Mouse (Mus musculus): ENCODE measurements around the gene Rtn4rl2. TPM values are rescaled to one million over a fixed set of nuclear protein-coding genes. Genes with fewer than 3 reads are reported as not detected.
A peak's percentile ranks its signal among the peaks of the same experiment; 100 is the strongest.

The Rtn4rl2 gene
- polyA plus RNA-seq, 1 experiment from 2014 or later, result 0.10 TPM

GRCm38 (mm10) chr2:84885084-84886055, 1.1 kb downstream of the Rtn4rl2 start:
- DNase-seq (ENCODE audit: low spot score), result no peak

GRCm38 (mm10) chr2:84884611-84885010, 1.9 kb downstream of the Rtn4rl2 start:
- no peak for DNase-seq (ENCODE audit: low spot score)

GRCm38 (mm10) chr2:84883942-84884341, 2.6 kb downstream of the Rtn4rl2 start:
- DNase-seq (ENCODE audit: low spot score), result no peak

GRCm38 (mm10) chr2:84883530-84883929, 3.0 kb downstream of the Rtn4rl2 start:
- DNase-seq (ENCODE audit: low spot score), result no peak

- DNase-seq (ENCODE audit: low spot score), result no peak
These were observed 3.4 kb downstream of the Rtn4rl2 start for GRCm38 (mm10) chr2:84883084-84883483.

GRCm38 (mm10) chr2:84882606-84883005, 3.9 kb downstream of the Rtn4rl2 start:
- no peak for DNase-seq (ENCODE audit: low spot score)

DNA sequence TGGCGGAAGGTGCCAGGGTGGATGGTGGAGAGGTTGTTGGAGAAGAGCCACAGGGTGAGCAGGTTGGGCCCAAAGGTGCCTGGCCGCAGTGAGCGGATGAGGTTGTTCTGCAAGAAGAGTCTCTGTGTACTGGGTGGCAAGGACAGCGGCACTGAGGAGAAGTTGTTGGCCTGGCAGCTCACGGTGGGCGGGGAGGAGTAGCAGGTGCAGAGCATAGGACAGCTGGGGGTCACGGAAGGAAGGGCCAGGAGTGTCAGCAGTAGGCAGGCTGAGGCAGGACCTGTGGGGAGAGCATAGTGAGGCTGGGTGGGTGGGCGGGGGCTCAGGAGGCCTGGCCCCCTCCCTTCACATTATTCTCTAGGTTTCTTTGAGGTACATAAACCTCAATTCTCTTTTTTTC, 5.9 kb downstream of the Rtn4rl2 start:
- no peak for DNase-seq (ENCODE audit: low spot score)

DNA sequence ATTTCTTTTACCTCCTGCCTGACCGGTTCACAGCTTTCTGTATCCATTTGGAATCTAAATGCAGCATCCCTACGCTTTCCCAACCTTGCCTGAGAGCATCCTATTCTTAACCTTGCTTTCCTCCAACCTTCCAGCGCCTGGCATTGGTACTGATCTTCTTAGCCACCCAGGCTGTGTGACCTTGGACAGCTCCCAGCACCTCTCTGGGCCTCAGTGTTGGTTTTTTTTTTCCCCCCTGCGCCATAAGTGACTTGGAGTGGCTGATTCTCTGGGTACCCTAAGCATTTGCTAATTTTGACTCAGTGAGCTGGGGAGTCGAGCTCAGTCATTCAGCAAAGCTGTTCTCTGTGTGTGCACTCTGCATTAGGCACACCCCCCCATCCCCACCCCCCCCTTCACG, 10.7 kb downstream of the Rtn4rl2 start:
- DNase-seq (ENCODE audit: low spot score), result no peak

DNA sequence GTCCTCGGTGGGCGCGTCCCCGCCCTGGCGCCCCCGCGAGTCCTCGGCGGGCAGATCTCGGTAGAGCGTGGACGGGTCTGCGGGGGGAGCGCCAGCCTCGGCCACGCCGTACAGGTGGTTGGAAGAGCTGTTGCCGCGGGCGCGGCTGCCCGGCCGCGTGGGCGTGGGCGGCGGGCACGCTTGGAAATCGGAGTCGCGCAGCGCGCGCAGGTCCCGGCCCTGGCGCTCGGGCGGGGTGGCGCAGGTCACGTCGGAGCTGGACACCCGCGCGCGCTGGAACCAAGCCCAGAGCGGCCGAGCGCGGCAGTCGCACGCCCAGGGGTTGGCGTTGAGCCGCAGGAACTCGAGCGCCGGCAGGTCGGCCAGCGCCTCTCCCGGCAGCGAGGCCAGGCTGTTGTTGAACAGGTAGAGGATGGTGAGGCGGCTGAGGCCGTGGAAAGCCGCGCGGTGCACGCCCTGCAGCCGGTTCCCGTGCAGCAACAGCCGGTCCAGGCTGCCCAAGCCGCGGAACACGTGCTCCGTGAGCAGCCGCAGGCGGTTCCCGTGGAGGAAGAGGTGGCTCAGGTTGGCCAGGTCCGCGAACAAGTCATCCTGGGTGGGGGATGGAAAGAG, 14.3 kb downstream of the Rtn4rl2 start:
- no peak for DNase-seq (ENCODE audit: low spot score)

DNA sequence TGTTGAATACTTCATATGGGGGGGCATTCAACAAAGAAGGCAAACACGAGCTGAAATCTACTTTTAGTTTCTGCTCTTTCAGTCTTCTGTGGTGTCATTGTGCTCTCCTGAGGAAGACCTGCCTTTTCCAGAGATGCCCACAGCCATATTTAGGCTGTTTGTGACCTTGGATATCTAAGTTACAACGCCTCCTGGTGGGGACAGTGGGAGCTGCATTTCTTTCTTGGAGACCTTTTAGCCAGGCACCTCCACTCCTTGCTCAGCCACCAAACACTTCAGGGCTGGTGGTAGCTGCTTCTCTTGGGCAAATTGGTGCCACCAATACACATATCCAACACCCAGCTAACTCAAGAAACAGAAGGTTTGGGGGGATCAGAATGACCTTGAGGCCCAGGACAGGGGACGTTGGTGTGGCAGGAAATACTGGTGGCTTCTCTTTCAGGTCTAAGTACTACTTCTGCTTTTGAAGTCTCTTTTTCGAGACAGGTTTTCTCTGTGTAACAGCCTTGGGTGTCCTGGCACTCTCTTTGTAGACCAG, 15.8 kb downstream of the Rtn4rl2 start:
- DNase-seq (ENCODE audit: low spot score), result peak; percentile 51

- no peak for DNase-seq (ENCODE audit: low spot score)
These were observed 17.5 kb downstream of the Rtn4rl2 start for GRCm38 (mm10) chr2:84868977-84869376.

DNA sequence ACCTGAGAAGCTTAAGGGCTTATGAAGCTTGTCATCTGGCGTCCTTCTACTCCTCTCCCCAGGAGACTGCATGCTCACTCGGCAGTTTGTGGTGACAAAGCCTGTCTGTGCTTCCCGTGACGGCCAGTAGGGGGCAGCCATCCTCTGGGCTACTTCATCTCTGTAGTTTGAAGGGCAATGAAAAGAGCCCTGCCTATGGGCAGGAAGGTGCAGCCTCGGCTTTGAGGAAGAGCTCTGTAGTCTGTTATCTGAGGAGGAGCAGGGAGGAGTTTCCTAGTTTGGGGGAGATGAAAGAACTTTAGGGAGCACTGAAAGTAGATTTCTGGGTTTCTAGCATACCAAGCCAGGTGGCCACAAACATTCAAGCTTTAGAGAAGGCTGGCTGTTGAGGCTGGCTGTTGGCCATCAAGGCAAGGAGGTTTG, 18.0 kb downstream of the Rtn4rl2 start:
- DNase-seq (ENCODE audit: low spot score), result peak; percentile 85

DNA sequence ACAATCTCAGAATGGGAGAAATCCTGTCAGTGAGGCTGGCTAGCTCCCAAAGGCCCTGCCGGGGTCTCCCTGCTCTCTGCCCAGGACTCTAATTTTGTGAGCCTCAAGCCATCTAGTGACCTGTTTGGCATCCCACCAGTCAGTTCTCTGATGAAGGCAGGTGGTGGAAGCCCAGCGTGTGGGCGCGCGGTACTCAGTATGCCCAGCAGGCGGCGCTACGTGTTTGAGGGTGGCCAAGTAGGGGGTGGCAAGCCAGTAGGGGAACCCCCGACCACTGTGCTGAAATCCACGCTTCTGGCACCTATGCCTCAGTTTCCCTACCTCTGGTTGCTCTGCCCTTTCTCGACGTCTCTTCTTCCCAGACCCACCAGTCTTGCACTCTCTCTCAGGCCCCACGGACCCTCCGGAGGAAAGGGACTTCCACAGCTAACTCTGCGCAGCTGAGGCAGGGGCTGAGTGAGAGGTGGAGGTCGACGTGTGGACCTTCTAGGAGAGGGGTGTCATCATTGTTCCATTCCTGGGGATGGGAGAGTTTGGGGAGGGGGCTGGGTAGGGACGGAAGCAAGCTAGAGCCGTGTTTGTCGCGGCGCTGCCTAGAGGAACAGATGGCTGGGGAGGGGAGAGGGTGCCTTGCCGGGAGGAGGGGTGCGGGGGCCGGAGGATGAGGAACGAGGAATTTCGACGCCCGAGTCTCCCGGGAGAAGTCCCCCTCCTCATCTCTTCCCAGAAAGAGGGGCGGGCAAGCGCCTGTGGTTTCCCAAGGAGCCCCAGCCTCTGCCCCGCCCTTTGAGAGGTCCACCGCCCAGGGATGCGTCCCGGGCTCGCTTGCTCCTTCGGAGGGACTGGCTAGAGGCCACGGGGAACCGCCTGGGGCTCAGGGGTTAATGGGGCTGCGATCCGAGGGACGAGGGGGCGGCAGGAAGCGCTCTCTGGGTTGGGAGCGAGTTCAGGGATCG, 20.6 kb downstream of the Rtn4rl2 start:
- peak; percentile 40 for DNase-seq (ENCODE audit: low spot score)

GRCm38 (mm10) chr2:84862231-84862630, 24.3 kb downstream of the Rtn4rl2 start:
- DNase-seq (ENCODE audit: low spot score), result no peak

- DNase-seq (ENCODE audit: low spot score), result no peak
These were observed 25.1 kb downstream of the Rtn4rl2 start for GRCm38 (mm10) chr2:84861430-84861829.

DNA sequence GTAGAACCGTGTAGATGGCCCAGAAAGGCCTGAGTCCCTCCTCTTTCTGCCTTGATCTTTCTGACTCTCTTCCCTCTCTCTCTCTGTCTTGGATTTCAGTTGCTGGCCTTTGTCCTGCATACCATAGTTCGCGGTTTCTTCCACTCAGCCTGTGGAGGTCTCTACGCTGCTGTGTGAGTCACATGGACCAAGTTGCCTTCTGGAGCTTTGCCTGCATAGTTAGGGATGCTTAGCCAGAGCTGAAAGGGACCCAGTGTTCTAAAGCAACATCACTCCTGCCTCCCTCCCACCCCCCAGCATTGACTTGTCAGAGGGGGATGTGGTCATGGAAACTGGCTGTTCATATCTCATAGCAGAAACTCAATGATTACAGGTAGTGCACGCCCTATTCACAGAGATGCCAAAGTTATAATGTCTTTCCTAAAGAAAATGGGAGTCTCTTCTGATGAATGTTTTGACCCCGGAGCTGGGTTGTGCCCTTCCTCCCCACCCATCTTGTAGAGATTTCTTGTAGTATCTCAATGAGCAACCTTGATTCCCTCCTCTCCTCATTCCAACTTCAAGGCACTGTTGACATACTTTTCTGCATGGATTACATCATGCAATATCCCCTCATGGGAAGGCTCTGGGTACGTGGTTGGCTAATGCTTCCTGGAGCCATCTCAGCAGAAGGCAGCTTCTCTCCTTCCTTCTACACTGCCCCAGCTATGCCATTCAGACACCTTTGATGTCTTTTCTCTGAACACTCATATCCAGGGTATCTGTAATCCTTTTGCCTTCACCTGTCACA, 26.3 kb downstream of the Rtn4rl2 start:
- no peak for DNase-seq (ENCODE audit: low spot score)

GRCm38 (mm10) chr2:84858551-84858950, 28.0 kb downstream of the Rtn4rl2 start:
- DNase-seq (ENCODE audit: low spot score), result no peak

DNA sequence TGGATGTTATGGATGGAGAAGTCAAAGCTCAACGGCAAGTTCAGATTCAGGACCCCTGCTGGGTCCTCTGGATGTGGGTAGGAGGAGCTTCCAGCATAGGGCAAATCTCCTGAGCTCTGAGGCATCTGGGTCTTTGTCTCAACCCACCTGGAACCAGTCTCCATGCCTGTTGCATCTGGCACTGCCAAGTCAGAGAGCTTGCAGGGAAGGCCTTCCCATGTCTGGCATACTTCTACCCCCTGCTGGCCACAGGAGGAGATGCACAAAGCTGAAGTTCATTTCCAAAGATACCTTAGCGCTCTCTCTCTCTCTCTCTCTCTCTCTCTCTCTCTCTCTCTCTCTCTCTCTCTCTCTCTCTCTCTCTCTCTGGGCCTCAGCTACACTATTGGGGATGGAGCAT, 30.8 kb downstream of the Rtn4rl2 start:
- peak; percentile 52 for DNase-seq (ENCODE audit: low spot score)

DNA sequence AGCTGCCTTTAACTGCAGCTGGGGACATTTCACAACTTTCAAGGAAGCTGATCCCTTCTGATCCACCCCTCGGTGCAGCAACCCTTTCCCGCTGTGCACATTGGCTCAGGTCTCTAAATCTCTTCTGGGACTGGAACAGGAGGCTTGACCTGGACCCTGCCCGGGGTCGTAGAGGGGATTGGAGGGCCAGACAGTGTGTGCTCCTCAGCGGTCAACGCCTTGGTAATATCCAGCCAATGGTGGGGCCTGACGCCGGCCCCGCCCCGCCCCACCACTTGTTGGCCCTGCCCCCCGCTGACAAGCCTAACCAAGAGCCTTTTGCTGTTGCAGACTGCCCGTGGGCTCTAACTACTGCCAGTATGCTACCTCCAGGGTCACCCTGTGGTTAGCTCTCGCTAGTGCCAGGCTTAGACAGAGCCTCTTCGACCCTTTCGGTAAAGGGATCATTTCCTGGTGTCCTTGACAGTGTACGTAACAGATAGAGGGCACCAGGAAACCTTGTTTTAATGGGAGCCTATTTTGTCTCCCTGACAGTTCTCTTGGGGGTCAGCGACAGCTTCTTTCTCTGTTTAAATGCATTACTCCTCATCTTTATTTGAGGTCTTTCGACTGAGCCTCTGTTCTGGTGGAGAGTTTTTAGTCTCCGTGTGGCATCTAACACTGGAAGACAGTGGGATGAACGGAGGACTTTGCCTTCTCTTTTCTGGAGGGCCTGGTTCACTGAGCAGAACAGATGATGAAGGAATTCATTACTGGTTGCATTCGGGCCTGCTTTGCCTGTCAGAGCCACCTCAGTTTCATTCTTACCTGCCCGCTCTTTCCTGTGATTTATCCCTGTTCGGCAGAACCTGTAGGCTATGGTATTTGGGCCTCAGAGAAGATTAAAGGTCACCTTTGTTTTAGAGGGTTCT, 35.1 kb downstream of the Rtn4rl2 start:
- no peak for DNase-seq (ENCODE audit: low spot score)

All from thymus, postnatal 0 days (tissue).